27 mouse cellular contexts compared by ENCODE assay signal in the genomic region with DNA sequence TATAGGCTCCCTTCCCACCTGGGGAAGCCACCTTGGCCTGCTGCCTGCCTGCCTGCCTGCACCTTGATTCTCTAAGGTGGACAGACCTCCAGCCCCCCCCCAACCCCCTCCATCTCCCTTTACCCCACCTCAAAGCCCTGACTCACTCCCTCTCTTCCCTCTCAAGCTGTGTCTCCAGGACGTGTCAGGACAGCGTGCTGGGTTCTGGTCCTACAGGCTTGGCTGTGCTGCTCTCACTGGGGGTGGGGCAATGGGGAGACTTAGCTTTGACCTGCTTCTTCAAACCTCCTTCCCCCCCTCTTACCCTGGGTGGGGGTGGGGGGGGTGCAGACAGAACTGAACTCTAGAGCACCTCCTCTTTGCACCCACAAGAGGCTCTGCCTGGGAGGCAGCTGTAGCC. TPM values are rescaled to one million over a fixed set of nuclear protein-coding genes. Genes with fewer than 3 reads are reported as not detected.
A peak's percentile ranks its signal among the peaks of the same experiment; 100 is the strongest.
DNase-seq lines count a peak whose midpoint lies in the region; ATAC-seq lines count a peak whose summit lies in the region.
"Had no signal": no experiment of that assay in that cellular context is flagged by ENCODE, and none has a peak within 500 bp of the region (broad histone marks: within the 10 kb centered on the region; RNA-seq: fewer than 3 reads in every experiment).

No protein-coding gene starts in this region.

- H3K4me3 ChIP-seq in kidney, embryonic 15.5 days (replicated peaks): no peak overlapping the region
- no peak overlapping the region for H3K4me3 ChIP-seq in embryonic facial prominence, embryonic 13.5 days
- H3K4me3 ChIP-seq in limb, embryonic 15.5 days: no peak overlapping the region
- H3K4me3 ChIP-seq: gastrocnemius, adult 2 months; midbrain, embryonic 13.5 days; neural tube, embryonic 13.5 days had no signal

- 0 out of 2 replicates have a peak, but pooled peaks have one; percentile 34 for ATAC-seq in kidney, embryonic 15.5 days (replicated peaks; ENCODE audit: low FRiP score)
- ATAC-seq in embryonic facial prominence, embryonic 13.5 days (ENCODE audit: insufficient number of reproducible peaks, insufficient read depth, low FRiP score, low TSS enrichment, low read depth): 0 out of 2 replicates have a peak, but pooled peaks have one; percentile 12
- no peak for ATAC-seq in limb, embryonic 15.5 days (ENCODE audit: insufficient number of reproducible peaks, low FRiP score, low TSS enrichment, low read depth)
- ATAC-seq: forebrain, embryonic 16.5 days; intestine, postnatal 0 days; midbrain, embryonic 13.5 days had no signal

- H3K4me2 ChIP-seq in kidney, embryonic 15.5 days: no peak overlapping the region
- H3K4me2 ChIP-seq in embryonic facial prominence, embryonic 13.5 days: no peak overlapping the region
- no peak overlapping the region for H3K4me2 ChIP-seq in limb, embryonic 15.5 days
- H3K4me2 ChIP-seq: heart, embryonic 11.5 days; hindbrain, embryonic 14.5 days; lung, embryonic 14.5 days; midbrain, embryonic 13.5 days; neural tube, embryonic 13.5 days had no signal

- H3K4me1 ChIP-seq in kidney, embryonic 15.5 days: peaks cover 39% of the 10 kb centered on the region
- peaks cover 71% of the 10 kb centered on the region for H3K4me1 ChIP-seq in embryonic facial prominence, embryonic 13.5 days
- peaks cover 51% of the 10 kb centered on the region for H3K4me1 ChIP-seq in limb, embryonic 15.5 days

- no peaks in the 10 kb centered on the region for H3K9me3 ChIP-seq in kidney, embryonic 15.5 days (replicated peaks)
- H3K9me3 ChIP-seq in embryonic facial prominence, embryonic 13.5 days: no peaks in the 10 kb centered on the region
- H3K9me3 ChIP-seq in limb, embryonic 15.5 days: no peaks in the 10 kb centered on the region
- H3K9me3 ChIP-seq: midbrain, embryonic 13.5 days; neural tube, embryonic 13.5 days had no signal

- 90% methylated on average over 2 of the region's 2 CpGs for WGBS in kidney, embryonic 15.5 days
- WGBS in embryonic facial prominence, embryonic 13.5 days: 50% methylated on average over 2 of the region's 2 CpGs
- WGBS in limb, embryonic 15.5 days: 67% methylated on average over 2 of the region's 2 CpGs

- H3K9ac ChIP-seq in kidney, embryonic 15.5 days: no peak overlapping the region
- no peak overlapping the region for H3K9ac ChIP-seq in embryonic facial prominence, embryonic 13.5 days
- no peak overlapping the region for H3K9ac ChIP-seq in limb, embryonic 15.5 days
- H3K9ac ChIP-seq: hindbrain, embryonic 14.5 days; liver, embryonic 14.5 days; lung, embryonic 14.5 days; midbrain, embryonic 13.5 days; neural tube, embryonic 13.5 days had no signal

- DNase-seq in kidney, postnatal 25 days: no peak
- peak; percentile 70 to 83 for DNase-seq in urinary bladder, postnatal 36 days (ENCODE audit: low spot score in 2 of 2)
- no peak for DNase-seq in thymus, postnatal 25 days
- DNase-seq in MN1 (ENCODE audit: low spot score): no peak
- DNase-seq: adrenal gland, postnatal 25 days; cerebellum, adult 11-12 months; cerebellum, adult 9-11 months; gastrocnemius, adult 2 months; gastrocnemius, postnatal 36 days; heart, adult 18-20 months; heart, postnatal 36 days; kidney, adult 9 months; kidney, postnatal 36 days; lung, embryonic 14.5 days; lung, postnatal 36 days; right cerebral cortex, postnatal 4 days; thymus, postnatal 36 days had no signal

- H3K27ac ChIP-seq in kidney, embryonic 15.5 days: no peak overlapping the region
- H3K27ac ChIP-seq in embryonic facial prominence, embryonic 13.5 days: peak overlapping the region; percentile 64
- peak overlapping the region; percentile 58 for H3K27ac ChIP-seq in limb, embryonic 15.5 days
- H3K27ac ChIP-seq: gastrocnemius, adult 2 months; hindbrain, embryonic 14.5 days; liver, embryonic 14.5 days; midbrain, embryonic 13.5 days; neural tube, embryonic 13.5 days had no signal

- no peaks in the 10 kb centered on the region for H3K27me3 ChIP-seq in kidney, embryonic 15.5 days
- H3K27me3 ChIP-seq in embryonic facial prominence, embryonic 13.5 days: no peaks in the 10 kb centered on the region
- no peaks in the 10 kb centered on the region for H3K27me3 ChIP-seq in limb, embryonic 15.5 days
- H3K27me3 ChIP-seq: midbrain, embryonic 13.5 days; neural tube, embryonic 13.5 days had no signal

- no peaks in the 10 kb centered on the region for H3K36me3 ChIP-seq in kidney, embryonic 15.5 days
- H3K36me3 ChIP-seq in embryonic facial prominence, embryonic 13.5 days: no peaks in the 10 kb centered on the region
- H3K36me3 ChIP-seq in limb, embryonic 15.5 days: no peaks in the 10 kb centered on the region
- H3K36me3 ChIP-seq: midbrain, embryonic 13.5 days; neural tube, embryonic 13.5 days had no signal

RNA-seq across cellular contexts. Expression of a gene that starts 29.7 kb away (rescaled TPM):
- polyA plus RNA-seq in kidney, embryonic 15.5 days (2015; fragmentation: Nextera tagmentation; extraction: Ambion mirVana): 4.1 and 4.9 TPM in 2 replicates
- 7.4 and 9.2 TPM in 2 replicates for polyA plus RNA-seq in embryonic facial prominence, embryonic 13.5 days (2015; fragmentation: Nextera tagmentation; extraction: Ambion mirVana)
- polyA plus RNA-seq in limb, embryonic 15.5 days (2015; fragmentation: Nextera tagmentation; extraction: Ambion mirVana): 11.9 and 13.5 TPM in 2 replicates

Comparison
In these comparisons a context has a peak if more than half of its experiments do, and no peak if none do; other contexts are left out.
1. DNase-seq: peak in urinary bladder, postnatal 36 days (2 of 2); none in kidney, postnatal 25 days (0 of 2), thymus, postnatal 25 days (single experiment) and MN1 (single experiment).